Mouse (Mus musculus): ENCODE data around the gene Hic2.

DNA sequence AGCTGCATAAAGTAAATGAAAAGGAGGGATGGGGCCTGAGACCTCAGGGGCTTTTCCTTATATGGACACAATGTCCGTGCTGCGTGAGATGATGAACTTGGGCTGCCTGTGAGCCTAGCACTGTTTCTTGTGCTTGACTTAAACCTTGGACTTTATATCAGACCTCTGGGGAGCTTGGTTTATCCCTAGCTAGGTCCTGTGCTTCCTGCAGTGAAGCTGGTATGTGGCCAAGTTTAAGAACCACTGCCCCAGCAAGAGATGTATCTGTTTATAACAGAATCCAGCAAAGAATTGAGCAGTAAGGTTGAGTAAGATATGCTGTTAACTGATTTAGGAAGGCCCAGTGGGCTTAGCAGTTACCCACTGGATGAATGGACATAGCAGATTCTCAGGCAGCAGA is 6.0 kb downstream of the Hic2 start:
- TF ChIP-seq CTCF (IDR thresholded peaks at IDR 0.05; ENCODE audit: low read depth) = no peak
- TF ChIP-seq EP300 (IDR thresholded peaks at IDR 0.05; ENCODE audit: low read depth) = no peak
